Mouse (Mus musculus) heart, embryonic 12.5 days (tissue): ENCODE results near the gene Tbc1d30. TPM values are rescaled to one million over a fixed set of nuclear protein-coding genes. Genes with fewer than 3 reads are reported as not detected.

ENCODE experiments used
- ATAC-seq: fragments of 200-750 bp; cut with Nextera tagmentation; 2 replicates; pipeline ENCODE4 v1.8.0; 2017; ENCODE audit warnings: moderate TSS enrichment, moderate library complexity; ENCODE audit not compliant: insufficient number of reproducible peaks, low FRiP score
- H3K27ac ChIP-seq: fragments of 300-500 bp; sonication (generic); 2 replicates; pipeline ENCODE4 v1.5.1; 2016; ENCODE audit warnings: mild to moderate bottlenecking, moderate library complexity; ENCODE audit not compliant: poor library complexity, severe bottlenecking
- H3K27me3 ChIP-seq: fragments of 300-500 bp; sonication (generic); replicated peaks from 2 replicates; pipeline ENCODE4 v1.6.1; 2016; ENCODE audit warnings: mild to moderate bottlenecking, moderate library complexity
- H3K36me3 ChIP-seq: fragments of 300-500 bp; sonication (generic); 2 replicates; pipeline ENCODE4 v1.6.1; 2016; ENCODE audit warnings: mild to moderate bottlenecking, moderate library complexity
- H3K4me1 ChIP-seq: fragments of 300-500 bp; sonication (generic); replicated peaks from 2 replicates; pipeline ENCODE4 v1.6.1; 2016; ENCODE audit warnings: mild to moderate bottlenecking
- H3K4me2 ChIP-seq: fragments of 300-500 bp; sonication (generic); 2 replicates; pipeline ENCODE4 v1.6.1; 2016; ENCODE audit warnings: mild to moderate bottlenecking, moderate library complexity
- H3K4me3 ChIP-seq: fragments of 300-500 bp; sonication (generic); 2 replicates; pipeline ENCODE4 v1.5.1; 2016; ENCODE audit warnings: mild to moderate bottlenecking
- H3K9ac ChIP-seq: fragments of 300-500 bp; sonication (generic); 2 replicates; pipeline ENCODE4 v1.6.1; 2016; ENCODE audit warnings: mild to moderate bottlenecking, moderate library complexity
- H3K9me3 ChIP-seq: fragments of 300-500 bp; sonication (generic); replicated peaks from 2 replicates; pipeline ENCODE4 v1.6.1; 2016; ENCODE audit warnings: mild to moderate bottlenecking, moderate library complexity
- WGBS: fragments of 180-500 bp; shearing (Covaris S2); methylation state at CpG from one replicate; pipeline ENCODE4 v1.1.7; 2016; 5-methylcytosine and 5-hydroxymethylcytosine counted together
- polyA plus RNA-seq: library from polyadenylated mRNA; unstranded; fragments of >200 nt; fragmentation: Nextera tagmentation; extraction: Ambion mirVana; gene quantifications from 2 replicates; pipeline ENCODE4 v1.2.1, GENCODE M21; 2016

Tbc1d30 gene
- polyA plus RNA-seq, 1 experiment from 2014 or later: 1.3 TPM

GRCm38 (mm10) chr10:121222881-121223280 is 128.2 kb downstream of the Tbc1d30 start:
- no peak overlapping the region for H3K9ac ChIP-seq
- no peaks in the 10 kb centered on the region for H3K9me3 ChIP-seq
- no peak for ATAC-seq
- H3K27ac ChIP-seq: no peak overlapping the region
- no peak overlapping the region for H3K4me3 ChIP-seq
- no peaks in the 10 kb centered on the region for H3K4me1 ChIP-seq
- no peaks in the 10 kb centered on the region for H3K36me3 ChIP-seq
- WGBS: 70% methylated on average over 4 of the region's 4 CpGs
- no peak overlapping the region for H3K4me2 ChIP-seq
- no peaks in the 10 kb centered on the region for H3K27me3 ChIP-seq

DNA sequence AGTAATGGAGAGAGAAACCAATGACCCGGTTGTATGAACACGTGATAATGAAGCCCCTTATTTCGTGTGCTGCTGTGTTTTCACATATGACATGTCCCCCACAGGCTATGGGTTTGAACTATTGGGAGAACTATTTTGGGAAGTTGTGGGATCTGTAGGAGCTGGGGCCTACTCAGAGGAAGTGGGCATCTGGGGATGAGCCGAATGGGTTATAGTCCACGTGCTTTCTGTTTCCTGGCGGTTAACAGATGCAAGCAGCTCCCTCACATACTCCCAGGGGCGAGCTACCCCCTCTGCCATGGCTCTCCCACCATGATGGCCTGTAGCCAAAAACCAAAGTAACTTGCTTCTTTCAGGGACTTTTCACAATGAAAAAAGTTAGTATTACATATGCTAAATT is 132.5 kb downstream of the Tbc1d30 start:
- no peaks in the 10 kb centered on the region for H3K36me3 ChIP-seq
- ATAC-seq: no peak
- no peaks in the 10 kb centered on the region for H3K27me3 ChIP-seq
- H3K4me3 ChIP-seq: no peak overlapping the region
- H3K9me3 ChIP-seq: no peaks in the 10 kb centered on the region
- no peak overlapping the region for H3K9ac ChIP-seq
- WGBS: 79% methylated on average over 7 of the region's 7 CpGs
- H3K4me1 ChIP-seq: no peaks in the 10 kb centered on the region
- no peak overlapping the region for H3K27ac ChIP-seq
- H3K4me2 ChIP-seq: no peak overlapping the region

GRCm38 (mm10) chr10:121216804-121217203 is 134.3 kb downstream of the Tbc1d30 start:
- Histone ChIP-seq H3K27ac (no peak overlapping the region), H3K4me2 (no peak overlapping the region), H3K4me1 (no peaks in the 10 kb centered on the region), H3K27me3 (no peaks in the 10 kb centered on the region), H3K36me3 (no peaks in the 10 kb centered on the region), H3K4me3 (no peak overlapping the region), H3K9ac (no peak overlapping the region), H3K9me3 (no peaks in the 10 kb centered on the region)
- 79% methylated on average over 3 of the region's 3 CpGs for WGBS
- no peak for ATAC-seq

Other genes with a start within 250 kb of the Tbc1d30 start
- 40.2 and 40.3 TPM in 2 replicates for gene Gns, start 13.8 kb upstream of the Tbc1d30 start, polyA plus RNA-seq
- gene Rassf3, start 125.1 kb upstream of the Tbc1d30 start, polyA plus RNA-seq: 27.0 and 28.1 TPM in 2 replicates
- gene Tbk1, start 235.5 kb upstream of the Tbc1d30 start, polyA plus RNA-seq: 23.9 and 27.7 TPM in 2 replicates